Mouse (Mus musculus) spleen, embryonic (tissue): ENCODE measurements at regions not wholly inside any gene's neighbourhood (a gene's known extent, or its start where the extent isn't known, plus 50 kb on each side); places are given as distances from the start of the nearest gene placed in this dataset.

Source experiments
- CTCF ChIA-PET: fragments of 350-600 bp; sonication (Branson Sonifier 250); formaldehyde crosslinking; loops from one replicate; lab custom pipeline; 2022; lab: Charles Lee

GRCm38 (mm10) chr1:79921890-79922289, 60.9 kb upstream of the Serpine2 start:
- CTCF ChIA-PET, result no interaction called here

DNA sequence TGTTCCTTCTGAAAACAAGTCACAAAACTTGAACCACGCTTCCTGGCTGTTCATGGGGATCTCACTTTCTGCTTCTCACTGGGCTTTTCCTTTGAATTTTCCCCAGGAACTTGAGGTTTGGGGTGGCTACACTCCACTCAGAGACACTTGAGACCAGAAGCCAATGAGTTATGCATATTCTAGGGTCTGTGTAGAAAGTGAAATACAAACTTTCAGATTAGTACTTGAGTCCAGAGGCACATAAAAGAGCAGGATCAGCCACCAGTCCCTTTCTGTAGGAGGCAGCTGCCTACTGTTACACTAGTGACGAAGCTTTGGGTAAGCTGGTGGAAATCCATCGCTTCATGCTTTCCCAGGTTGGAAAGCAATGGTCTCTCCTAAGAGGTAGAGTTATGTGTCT, 60.4 kb upstream of the Serpine2 start:
- CTCF ChIA-PET, result no interaction called here

GRCm38 (mm10) chr1:79917426-79918150, 56.6 kb upstream of the Serpine2 start:
- CTCF ChIA-PET, result no interaction called here
